Mouse (Mus musculus) liver, embryonic 14.5 days (tissue): Measurements from ENCODE around the gene Ddx10. TPM values are rescaled to one million over a fixed set of nuclear protein-coding genes. Genes with fewer than 3 reads are reported as not detected.

Experiments used
- ATAC-seq: fragments of 200-750 bp; cut with Nextera tagmentation; 2 replicates; pipeline ENCODE4 v1.8.0; 2017; ENCODE audit warnings: moderate number of reproducible peaks, mild to moderate bottlenecking, moderate library complexity; ENCODE audit not compliant: insufficient read depth
- DNase-seq, 3 experiments: peaks; one replicate each; pipeline ENCODE4 v3.0.0-alpha.2; 2012 to 2013; ENCODE audit warnings: low read depth in 3 of 3, low spot score in 3 of 3
- H3K27ac ChIP-seq: fragments of 300-500 bp; sonication (generic); 2 replicates; pipeline ENCODE4 v1.5.1; 2014; ENCODE audit warnings: moderate library complexity, mild to moderate bottlenecking, control low read depth, inconsistent platforms
- H3K27me3 ChIP-seq: fragments of 300-500 bp; sonication (generic); 2 replicates; pipeline ENCODE4 v1.6.1; 2014; ENCODE audit warnings: mild to moderate bottlenecking, low read length, moderate library complexity; ENCODE audit not compliant: control insufficient read depth, insufficient read depth
- H3K36me3 ChIP-seq: fragments of 300-500 bp; sonication (generic); replicated peaks from 2 replicates; pipeline ENCODE4 v1.6.1; 2014; ENCODE audit warnings: low read depth; ENCODE audit not compliant: control insufficient read depth, insufficient read depth
- H3K4me1 ChIP-seq, 2 experiments: fragments of 200-500 bp in 1 of 2; fragments of 300-500 bp in 1 of 2; sonication (generic) in 1 of 2; replicated peaks; 2 replicates each; pipeline ENCODE4 v1.6.1; 2012 to 2014; ENCODE audit warnings: antibody characterized with exemption in 1 of 2, inconsistent platforms in 1 of 2, low read length in 1 of 2; ENCODE audit not compliant: control insufficient read depth in 2 of 2, insufficient read depth in 2 of 2
- H3K4me2 ChIP-seq: fragments of 300-500 bp; sonication (generic); 2 replicates; pipeline ENCODE4 v1.6.1; 2014; ENCODE audit warnings: low read depth, mild to moderate bottlenecking, control low read depth, moderate library complexity
- H3K4me3 ChIP-seq, 2 experiments: fragments of 200-500 bp in 1 of 2; fragments of 300-500 bp in 1 of 2; sonication (generic) in 1 of 2; 2 replicates each; pipeline ENCODE4 v1.5.1; 2012 to 2014; ENCODE audit warnings: low read depth in 2 of 2, low read length in 2 of 2, mild to moderate bottlenecking in 2 of 2, control low read depth in 1 of 2, inconsistent platforms in 1 of 2, moderate library complexity in 1 of 2; ENCODE audit not compliant: insufficient read depth in 1 of 2
- H3K9ac ChIP-seq: fragments of 300-500 bp; sonication (generic); replicated peaks from 2 replicates; pipeline ENCODE4 v1.6.1; 2014; ENCODE audit warnings: mild to moderate bottlenecking, control low read depth, moderate library complexity
- H3K9me3 ChIP-seq: fragments of 300-500 bp; sonication (generic); 2 replicates; pipeline ENCODE4 v1.6.1; 2016; ENCODE audit warnings: low read length, mixed read lengths; ENCODE audit not compliant: control insufficient read depth
- CTCF ChIP-seq: IDR thresholded peaks from 2 replicates; pipeline ENCODE4 v1.5.1; 2016; ENCODE audit warnings: antibody characterized with exemption, low read depth, control low read depth
- EP300 ChIP-seq: IDR thresholded peaks from 2 replicates; pipeline ENCODE4 v1.6.1; 2016; ENCODE audit warnings: antibody characterized with exemption, low read depth
- WGBS: fragments of 180-500 bp; shearing (Covaris S2); extraction: QIAGEN DNeasy Blood & Tissue Kit; methylation state at CpG from one replicate; pipeline ENCODE4 v1.1.7; 2014; ENCODE audit not compliant: insufficient replicate concordance; 5-methylcytosine and 5-hydroxymethylcytosine counted together
- polyA plus RNA-seq, 2 experiments: library from polyadenylated mRNA; depleted of rRNA in 1 of 2; stranded (reverse) in 1 of 2; unstranded in 1 of 2; fragments of >200 nt; fragmentation: Nextera tagmentation in 1 of 2; extraction: Ambion mirVana in 1 of 2; gene quantifications; 2 replicates each; pipeline versions ENCODE4 v1.2.1 to v1.2.3; 2012 to 2014

The Ddx10 gene
- polyA plus RNA-seq, 2 experiments: 7.0 to 14.1 TPM

DNA sequence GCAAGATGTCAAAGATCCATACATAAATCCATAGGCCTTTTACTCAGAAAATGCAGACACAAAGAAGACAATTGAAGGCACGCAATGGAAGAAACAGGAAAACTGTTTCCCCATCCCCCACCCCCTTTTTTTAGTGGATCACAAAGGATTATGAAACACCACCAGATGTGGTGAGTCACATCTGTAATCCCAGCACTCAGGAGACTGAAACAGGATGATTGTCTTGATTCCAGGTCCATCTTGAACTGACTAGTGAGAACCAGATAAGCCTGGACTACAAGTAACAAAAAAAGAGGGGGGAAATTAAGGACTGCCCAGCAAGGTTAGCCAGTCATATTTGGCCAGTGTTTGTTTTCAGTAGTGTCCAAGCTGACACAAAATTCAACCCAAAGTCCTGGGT is 28.5 kb upstream of the Ddx10 start:
- no peak overlapping the region for H3K9ac ChIP-seq
- ATAC-seq (no peak), DNase-seq (no peak)
- no peaks in the 10 kb centered on the region for H3K36me3 ChIP-seq
- H3K27me3 ChIP-seq: no peaks in the 10 kb centered on the region
- no peak overlapping the region for H3K4me3 ChIP-seq
- 76% methylated on average over 1 of the region's 1 CpGs for WGBS
- no peaks in the 10 kb centered on the region for H3K9me3 ChIP-seq
- no peak overlapping the region for H3K27ac ChIP-seq
- TF ChIP-seq EP300 (no peak), CTCF (no peak)
- no peak overlapping the region for H3K4me2 ChIP-seq
- no peaks in the 10 kb centered on the region for H3K4me1 ChIP-seq

DNA sequence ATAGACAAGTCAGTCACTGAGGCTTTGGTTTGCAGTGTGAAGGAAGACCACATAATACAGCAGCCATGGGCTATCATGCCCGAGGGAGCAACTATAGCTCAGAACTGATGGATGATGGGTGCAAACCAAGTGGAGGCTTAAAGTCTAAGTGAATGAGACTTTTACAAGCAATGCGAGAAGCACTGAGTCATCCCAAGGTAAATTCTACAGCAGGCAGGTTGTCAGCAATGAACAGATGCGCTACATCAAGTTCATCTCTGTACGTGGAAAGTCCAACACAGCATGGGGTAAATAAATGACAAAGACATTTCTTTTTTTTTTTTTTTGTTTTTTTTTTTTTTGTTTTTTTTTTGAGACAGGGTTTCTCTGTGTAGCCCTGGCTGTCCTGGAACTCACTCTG is 24.9 kb upstream of the Ddx10 start:
- ATAC-seq (no peak), DNase-seq (no peak)
- H3K27me3 ChIP-seq: no peaks in the 10 kb centered on the region
- no peak overlapping the region for H3K27ac ChIP-seq
- no peak overlapping the region for H3K4me2 ChIP-seq
- H3K9me3 ChIP-seq: no peaks in the 10 kb centered on the region
- WGBS: 71% methylated on average over 4 of the region's 4 CpGs
- H3K4me3 ChIP-seq: no peak overlapping the region
- H3K9ac ChIP-seq: no peak overlapping the region
- H3K4me1 ChIP-seq: no peaks in the 10 kb centered on the region
- TF ChIP-seq EP300 (no peak), CTCF (no peak)
- H3K36me3 ChIP-seq: no peaks in the 10 kb centered on the region

DNA sequence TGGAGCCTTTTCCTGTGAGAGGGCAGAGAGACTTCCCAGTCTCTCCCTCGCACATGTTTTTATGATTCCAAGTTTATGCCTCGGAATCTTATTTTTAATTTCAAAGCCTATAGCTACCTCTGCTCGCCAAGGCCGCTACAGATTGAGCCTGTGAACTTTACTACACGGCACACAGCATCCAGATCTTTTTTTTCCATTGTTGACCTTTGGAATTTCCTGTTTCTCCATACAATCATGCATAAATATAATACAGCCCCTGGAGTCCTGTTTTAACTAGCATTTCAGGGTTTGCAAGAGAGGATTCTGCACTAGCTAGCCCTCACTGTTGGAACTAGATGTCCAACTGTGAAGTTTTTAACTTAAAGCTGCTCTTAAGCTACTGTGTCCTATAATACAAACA is 24.4 kb upstream of the Ddx10 start:
- WGBS: 51% methylated on average over 5 of the region's 5 CpGs
- Histone ChIP-seq H3K4me2 (no peak overlapping the region), H3K36me3 (no peaks in the 10 kb centered on the region), H3K4me3 (no peak overlapping the region), H3K4me1 (no peaks in the 10 kb centered on the region), H3K9ac (no peak overlapping the region), H3K27me3 (no peaks in the 10 kb centered on the region), H3K27ac (no peak overlapping the region), H3K9me3 (no peaks in the 10 kb centered on the region)
- no peak for ATAC-seq
- no peak for TF ChIP-seq EP300
- no peak for TF ChIP-seq CTCF
- DNase-seq: no peak

DNA sequence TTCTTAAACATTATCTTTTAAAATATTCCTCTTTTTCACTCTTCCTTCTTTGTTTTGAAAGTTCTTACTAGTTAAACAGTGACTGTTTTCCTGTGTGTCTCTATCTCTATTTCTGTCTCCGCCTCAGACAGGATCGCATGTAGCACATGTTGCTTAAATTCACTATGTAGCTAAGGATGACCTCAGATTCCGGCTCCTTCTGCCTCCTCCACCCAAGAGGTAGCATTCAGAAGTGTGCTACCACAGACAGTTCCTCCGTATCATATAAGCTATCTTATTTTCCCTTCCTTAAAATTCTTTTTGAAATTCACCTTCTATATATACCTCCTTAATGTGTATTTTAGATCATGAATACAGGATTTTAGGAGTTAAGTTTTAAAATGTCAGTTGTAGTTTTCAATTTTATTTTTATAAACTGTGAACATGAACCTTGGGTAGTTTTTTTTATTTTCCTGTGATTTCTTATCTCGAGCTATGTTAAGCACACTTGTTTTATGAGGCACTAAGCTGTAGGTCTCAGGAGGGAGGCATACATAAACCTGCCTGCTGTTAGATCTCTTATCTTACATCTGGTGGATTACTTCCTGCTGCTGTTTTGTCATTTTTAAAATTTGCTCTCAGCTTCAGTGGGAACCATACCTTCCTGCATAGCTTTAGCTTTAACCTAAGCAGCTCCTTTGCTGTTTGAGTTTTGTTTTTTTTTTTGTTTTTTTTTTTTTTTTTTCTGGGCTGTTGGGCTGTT is 23.6 kb upstream of the Ddx10 start:
- Histone ChIP-seq H3K4me3 (no peak overlapping the region), H3K27me3 (no peaks in the 10 kb centered on the region), H3K4me1 (no peaks in the 10 kb centered on the region), H3K4me2 (no peak overlapping the region), H3K9me3 (no peaks in the 10 kb centered on the region), H3K9ac (no peak overlapping the region), H3K36me3 (no peaks in the 10 kb centered on the region), H3K27ac (no peak overlapping the region)
- no peak for DNase-seq
- no peak for ATAC-seq
- TF ChIP-seq CTCF (no peak), EP300 (no peak)
- 30% methylated on average over 5 of the region's 5 CpGs for whole genome bisulfite sequencing

DNA sequence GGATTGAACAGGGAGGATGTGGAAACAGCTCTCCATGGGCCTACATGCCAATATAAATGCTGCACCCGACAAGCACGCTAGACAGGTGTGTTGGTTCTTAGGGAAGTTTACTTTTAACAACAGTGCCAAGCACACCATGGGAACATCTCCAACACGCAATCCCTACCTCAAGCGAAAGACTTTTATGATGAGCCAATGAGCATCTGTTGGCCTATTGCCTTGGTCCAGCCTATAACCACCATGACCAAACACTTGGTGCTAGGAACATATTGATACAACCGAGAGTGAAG is 21.6 kb upstream of the Ddx10 start:
- no peaks in the 10 kb centered on the region for H3K27me3 ChIP-seq
- ATAC-seq: no peak
- TF ChIP-seq CTCF (no peak), EP300 (no peak)

More for the DNA sequence above, 21.6 kb upstream of the Ddx10 start:
- Histone ChIP-seq H3K4me1 (no peaks in the 10 kb centered on the region), H3K27ac (no peak overlapping the region), H3K9me3 (no peaks in the 10 kb centered on the region), H3K9ac (no peak overlapping the region), H3K4me2 (no peak overlapping the region), H3K36me3 (no peaks in the 10 kb centered on the region), H3K4me3 (no peak overlapping the region)
- WGBS: 72% methylated on average over 5 of the region's 5 CpGs
- no peak for DNase-seq
